Mouse (Mus musculus): Measurements from ENCODE around the gene Epdr1.
"Not testable (repeated sequence)": the region's sequence is repeated elsewhere in the genome, so short reads cannot be mapped to it uniquely, and the experiment has no call there.

Gene Epdr1

DNA sequence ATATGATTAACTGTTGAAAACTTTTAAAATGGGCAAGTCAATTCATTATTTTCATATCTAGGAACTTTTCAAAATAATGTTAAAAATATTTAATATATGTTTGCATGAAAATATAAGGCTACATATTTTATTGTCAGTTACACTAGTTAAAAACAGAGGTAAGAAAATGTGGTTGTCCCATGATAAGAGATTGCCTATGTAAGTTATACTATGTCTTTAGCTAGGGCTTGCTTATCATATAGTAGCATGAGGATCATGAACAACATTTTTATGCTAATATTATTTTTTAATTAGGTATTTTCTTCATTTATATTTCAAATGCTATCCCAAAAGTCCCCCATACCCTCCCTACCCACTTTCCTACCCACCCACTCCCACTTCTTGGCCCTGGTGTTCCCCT lies 14.8 kb downstream of the Epdr1 start:
- no peak for DNase-seq (ENCODE audit: low read depth)

DNA sequence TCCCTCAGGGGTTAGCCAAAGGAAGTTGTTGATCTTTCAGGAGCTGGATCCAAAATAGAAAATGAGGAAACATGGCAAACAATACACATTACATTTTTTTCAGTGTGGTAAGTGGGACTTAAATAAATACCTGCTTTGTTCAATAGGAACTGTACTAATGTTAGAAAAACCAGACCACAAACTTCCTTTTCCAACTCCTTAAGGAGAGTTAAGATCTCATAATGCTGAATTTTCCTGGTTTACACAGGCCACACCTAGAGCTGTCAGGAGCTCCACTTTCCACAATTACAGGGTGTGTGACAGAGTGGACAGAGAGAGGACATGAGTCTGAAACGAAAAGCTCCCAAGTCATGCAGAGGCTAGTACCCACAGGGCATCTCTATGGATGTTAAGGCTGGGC lies 16.0 kb downstream of the Epdr1 start:
- DNase-seq (ENCODE audit: low read depth) = no peak

DNA sequence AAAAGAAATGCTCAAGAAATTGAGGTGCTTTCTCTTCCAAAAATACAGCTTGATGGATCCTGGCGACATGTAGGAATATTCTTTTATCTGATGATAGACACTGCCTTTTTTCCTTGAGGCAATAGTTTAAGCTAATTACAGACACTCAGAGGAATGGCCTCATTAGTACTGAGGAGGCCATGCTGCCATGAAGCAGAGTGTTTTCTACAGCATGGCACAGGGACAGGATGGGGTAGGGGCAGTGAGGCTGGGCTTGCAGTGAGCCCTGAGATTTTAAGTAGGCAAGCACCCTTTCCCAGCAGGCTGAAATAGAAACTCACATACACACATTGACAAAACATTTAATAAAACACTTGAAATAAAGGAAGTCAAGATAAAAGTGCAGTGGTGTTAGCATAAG lies 17.2 kb downstream of the Epdr1 start:
- no peak for DNase-seq (ENCODE audit: low read depth)

DNA sequence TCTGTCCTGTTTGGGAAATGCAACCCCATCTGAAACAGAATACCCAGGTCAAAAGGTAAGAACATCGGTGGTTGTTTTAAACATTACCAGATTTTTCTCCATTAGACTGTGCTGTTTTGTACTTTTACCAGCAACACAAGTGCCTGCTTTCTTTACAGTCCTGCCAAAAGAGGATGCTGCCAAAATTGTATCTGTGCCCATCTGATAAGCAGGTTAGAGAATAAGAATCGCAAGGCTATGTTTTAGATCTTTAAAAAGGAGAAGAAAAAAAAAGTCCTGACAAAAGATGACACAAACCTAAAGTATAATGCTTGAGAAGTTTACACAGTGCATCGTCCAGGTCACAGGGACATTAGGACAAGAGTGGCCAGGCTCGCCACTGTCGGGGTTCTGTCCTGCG lies 20.5 kb downstream of the Epdr1 start:
- no peak for DNase-seq (ENCODE audit: low read depth)

DNA sequence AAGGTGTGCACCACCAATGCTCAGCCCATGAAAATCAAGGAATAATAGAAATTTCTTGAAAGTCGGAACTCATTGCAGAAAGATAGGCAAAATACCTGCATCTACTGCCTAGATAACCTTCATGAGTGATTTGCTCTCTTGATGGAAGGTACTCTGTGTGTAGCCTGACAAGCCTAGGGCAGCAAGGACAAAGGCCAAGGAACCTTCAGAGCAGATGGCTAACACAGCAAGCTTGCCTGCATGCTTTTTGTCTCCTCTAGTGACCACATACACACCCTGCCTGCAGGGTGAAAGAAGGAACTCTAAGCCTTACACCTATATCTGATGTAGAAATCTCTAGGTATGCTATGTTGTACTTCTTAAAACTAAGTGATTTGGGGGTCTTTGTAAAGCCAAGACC lies 24.6 kb downstream of the Epdr1 start:
- DNase-seq (ENCODE audit: low read depth) = no peak

DNA sequence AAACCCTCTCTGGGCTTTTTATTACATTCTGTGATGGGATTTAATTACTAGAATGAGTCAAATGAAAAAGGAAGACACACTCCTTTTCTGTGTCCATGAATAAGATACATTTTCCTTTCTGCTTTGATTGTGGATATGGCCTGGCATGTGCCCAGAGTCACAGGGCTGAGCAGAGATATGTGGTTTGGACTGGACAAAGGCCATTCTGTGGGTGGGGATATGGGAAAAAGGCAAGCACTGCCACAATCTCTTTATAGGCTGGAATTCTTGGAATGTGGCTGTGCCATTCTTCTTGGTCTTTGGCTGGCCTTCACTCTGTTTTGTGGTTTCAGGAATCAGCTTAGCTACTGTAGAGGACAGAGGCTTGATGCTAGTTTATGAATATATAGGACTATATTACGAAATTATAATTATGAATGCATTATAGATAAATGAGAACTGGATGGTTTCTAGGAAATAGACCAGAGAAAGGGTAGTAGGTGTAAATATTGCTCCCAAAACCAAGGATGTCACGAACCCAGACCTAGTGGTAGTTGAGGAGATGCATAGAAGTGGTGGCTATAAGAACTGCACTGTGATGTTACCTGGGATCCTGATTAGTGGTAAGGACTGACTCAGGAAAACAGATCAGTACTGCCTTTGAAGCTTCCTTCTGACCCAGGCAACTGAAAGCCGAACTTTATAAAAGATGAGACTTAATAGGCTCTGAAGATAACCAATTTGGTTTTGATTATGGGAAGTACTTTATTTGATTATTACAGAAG lies 28.5 kb downstream of the Epdr1 start:
- DNase-seq (ENCODE audit: low read depth) = no peak

DNA sequence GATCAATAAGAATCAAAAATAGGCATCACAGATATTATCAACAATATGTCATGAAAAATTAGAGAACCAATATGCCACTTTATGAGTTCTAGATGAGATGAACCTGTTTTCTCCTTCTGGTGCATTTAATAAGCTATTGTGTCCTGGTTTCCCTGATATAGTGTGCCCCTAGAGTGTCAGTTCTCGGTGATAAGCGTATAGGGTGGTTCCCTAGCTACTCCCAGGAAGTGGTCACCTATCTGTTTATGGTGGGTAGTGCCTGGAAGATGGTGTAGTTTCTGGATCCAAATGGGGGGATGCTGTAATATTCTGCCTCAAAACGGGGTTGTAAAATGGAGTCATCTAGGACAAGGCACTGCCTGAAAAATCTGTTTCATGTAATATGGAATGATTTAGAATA lies 43.8 kb downstream of the Epdr1 start:
- DNase-seq (ENCODE audit: low read depth) = no peak

DNA sequence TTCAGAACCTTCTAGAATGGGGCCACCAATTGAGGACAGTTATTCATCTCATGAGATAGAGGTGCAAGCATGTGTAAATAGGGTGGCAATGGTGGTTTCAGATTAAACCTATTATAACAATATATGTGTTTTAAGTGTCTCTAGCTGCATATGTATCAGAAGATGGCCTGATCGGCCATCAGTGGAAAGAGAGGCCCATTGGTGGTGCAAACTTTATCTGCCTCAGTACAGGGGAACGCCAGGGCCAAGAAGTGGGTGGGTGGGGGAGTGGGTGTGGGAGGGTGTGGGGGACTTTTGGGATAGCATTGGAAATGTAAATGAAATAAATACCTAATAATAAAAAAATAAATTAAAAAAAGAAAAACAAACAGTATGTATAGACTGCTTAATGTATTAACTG lies 45.0 kb downstream of the Epdr1 start:
- DNase-seq (ENCODE audit: low read depth) = not testable (repeated sequence)

DNA sequence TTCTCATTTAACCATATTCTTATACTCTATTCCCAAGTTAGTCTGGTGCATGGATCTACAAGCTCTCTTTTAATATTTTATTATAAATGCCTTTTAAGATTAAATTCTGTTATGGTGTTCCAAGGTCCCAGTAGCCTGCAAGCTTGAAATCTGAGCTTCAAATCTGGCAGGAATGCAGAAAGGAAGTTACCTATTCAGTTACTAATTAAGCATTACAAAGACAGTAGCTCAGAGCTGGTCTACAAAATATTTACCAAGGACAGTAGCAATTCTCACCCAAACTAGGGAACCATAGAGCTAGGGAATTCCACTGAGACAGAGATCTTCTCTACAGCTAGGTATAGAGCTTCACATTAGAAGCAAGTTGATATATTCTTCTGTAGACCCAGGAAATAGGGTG lies 49.6 kb downstream of the Epdr1 start:
- not testable (repeated sequence) for DNase-seq (ENCODE audit: low read depth)

DNA sequence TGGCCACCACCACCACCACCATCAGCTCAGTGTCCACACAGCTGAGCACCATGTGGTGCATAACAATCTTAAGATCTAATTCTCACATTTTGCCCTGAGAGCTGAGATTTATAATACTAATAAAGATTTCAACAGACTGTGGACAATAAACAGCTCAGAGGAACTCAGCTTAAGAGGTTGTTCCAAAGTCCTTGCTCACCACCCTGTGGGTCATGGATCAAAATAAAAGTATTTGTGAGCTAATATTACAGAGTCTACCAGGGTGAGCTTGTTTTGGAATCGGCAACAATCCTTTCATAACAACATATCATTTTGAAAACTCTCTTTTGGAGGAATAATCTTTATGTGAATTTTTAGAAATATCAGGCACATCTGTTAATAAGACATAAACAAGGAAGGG lies 57.2 kb downstream of the Epdr1 start:
- DNase-seq (ENCODE audit: low read depth) = no peak

DNA sequence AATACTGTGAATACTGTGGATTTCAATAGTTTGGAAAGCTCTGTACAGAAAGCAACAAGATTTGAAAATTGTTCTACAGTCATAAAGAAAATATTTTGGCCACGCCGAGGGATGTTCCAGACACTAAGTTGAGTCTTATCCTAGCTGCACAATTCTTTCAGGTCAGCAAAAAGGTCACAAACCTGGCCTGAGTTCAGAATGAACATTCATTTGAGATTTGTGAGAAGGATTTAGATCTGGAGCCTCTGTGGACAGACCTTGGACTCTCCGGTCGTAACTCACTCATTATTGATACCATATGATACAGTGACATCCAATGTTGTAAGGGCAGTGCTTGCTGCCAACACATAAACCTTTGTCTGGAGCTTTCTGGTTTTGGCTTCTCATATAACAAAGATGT lies 64.3 kb downstream of the Epdr1 start:
- no peak for DNase-seq (ENCODE audit: low read depth)
